Mouse (Mus musculus) lung, postnatal 0 days (tissue): ENCODE measurements around the gene Gm8251.

ENCODE experiments used
- CTCF ChIP-seq: IDR thresholded peaks from 2 replicates; pipeline ENCODE4 v1.5.1; 2016; ENCODE audit warnings: antibody characterized with exemption, mild to moderate bottlenecking
- EP300 ChIP-seq: IDR thresholded peaks from 2 replicates; pipeline ENCODE4 v1.6.1; 2016; ENCODE audit warnings: antibody characterized with exemption, mild to moderate bottlenecking, control low read depth

DNA sequence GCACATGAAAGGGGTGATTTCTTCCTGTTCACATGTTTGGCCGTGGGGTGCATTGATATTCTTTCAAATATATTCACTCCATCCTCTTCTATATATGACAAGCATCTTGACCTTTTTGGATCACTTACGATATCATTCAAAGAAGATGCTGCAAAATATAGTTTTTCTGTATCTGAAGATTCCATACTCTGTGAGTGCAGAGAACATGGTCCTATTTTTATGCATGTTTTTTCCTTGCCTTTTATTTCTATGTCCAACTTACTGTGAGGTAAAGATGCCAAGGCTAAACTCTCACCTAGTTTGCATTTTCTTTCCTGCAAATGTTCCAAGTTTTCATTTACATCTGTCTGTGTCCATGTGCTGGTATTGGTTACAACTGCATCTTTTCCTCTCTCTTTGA lies at the start of gene Gm8251:
- TF ChIP-seq CTCF: no peak
- TF ChIP-seq EP300: no peak
